Mouse (Mus musculus): ENCODE results near the gene Abhd14b.

Abhd14b gene

GRCm38 (mm10) chr9:106460401-106461025, 13.3 kb downstream of the Abhd14b start:
- peak; percentile 26 for DNase-seq (ENCODE audit: low spot score)

- DNase-seq (ENCODE audit: low spot score) = no peak
These were observed 13.8 kb downstream of the Abhd14b start for GRCm38 (mm10) chr9:106461026-106461415.

DNA sequence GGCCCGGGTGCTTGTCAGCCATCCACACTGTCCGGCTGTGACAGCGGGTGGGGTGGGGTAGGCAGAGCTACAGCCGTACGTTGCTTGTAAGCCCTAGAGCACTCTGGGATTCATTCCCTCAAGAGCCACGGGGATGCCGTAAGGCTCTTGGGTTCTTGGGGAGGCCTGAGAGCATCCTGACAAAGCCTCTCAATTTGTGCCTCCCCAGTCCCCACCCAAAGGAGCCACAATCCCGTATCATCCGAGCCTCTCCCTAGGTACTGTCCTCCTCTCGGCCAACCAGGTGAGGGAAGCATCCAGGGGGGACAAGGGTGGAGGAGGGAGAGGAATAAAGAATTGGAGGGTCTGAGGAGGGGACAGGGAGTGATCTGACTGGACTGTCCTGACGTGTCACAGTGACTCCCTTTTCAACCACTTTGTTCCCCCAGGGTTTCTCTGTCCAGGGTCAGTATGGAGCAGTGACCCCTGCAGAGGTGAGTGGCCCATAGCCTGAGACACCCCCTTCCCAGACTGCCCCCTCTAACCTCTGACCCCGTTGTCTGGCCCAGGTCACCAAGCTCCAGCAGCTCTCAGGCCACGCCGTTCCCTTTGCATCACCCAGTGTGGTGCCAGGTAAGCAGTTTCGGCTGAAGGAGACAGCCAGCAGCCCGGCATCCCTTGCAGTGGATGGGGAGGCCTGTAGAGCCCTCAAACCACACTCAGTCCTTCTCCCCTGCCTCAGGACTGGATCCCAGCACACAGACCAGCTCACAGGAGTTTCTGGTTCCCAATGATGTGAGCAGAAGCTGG, 14.6 kb downstream of the Abhd14b start:
- DNase-seq (ENCODE audit: low spot score) = no peak

- DNase-seq (ENCODE audit: low spot score) = no peak
These were observed 15.2 kb downstream of the Abhd14b start for GRCm38 (mm10) chr9:106462430-106462800.

DNA sequence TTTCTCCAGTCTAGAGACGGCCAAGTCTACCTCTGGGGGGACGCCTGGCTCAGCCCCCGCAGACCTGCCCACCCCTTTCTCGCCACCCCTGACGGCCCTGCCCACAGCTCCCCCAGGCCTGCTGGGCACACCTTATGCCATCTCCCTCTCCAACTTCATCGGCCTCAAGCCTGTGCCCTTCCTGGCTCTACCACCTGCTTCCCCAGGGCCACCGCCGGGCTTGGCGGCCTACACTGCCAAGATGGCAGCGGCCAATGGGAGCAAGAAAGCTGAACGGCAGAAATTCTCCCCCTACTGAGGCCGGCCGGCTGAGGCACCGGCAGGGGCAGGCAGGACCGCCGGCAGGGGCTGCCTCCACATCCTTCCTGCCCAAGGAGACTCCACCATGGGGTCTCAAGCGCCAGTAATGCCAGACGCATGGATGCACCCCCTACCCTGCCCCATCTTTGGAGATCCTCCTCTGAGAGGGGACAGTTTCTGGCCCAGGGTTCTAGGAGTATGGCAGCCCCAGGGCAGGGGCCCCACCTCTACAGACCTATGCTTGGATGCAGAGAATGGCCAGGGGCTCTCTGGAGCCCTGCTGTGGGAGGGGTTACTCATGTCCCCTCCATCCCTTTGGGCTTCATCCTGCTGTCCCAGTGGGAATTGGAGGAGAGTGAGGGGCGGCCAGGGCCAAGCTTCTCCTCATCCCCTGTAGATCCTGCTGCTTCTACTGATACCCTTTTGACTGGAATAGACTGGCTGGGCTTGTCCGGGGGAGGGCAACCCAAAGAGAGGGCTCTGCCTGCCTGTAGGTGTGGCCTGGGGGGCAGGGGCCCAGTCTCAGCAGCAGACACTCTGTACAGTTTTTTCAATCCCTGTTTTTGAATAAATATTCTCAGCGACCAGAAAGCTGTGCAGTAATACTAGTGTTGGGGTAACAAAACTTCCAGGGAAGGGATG, 16.1 kb downstream of the Abhd14b start:
- DNase-seq (ENCODE audit: low spot score) = no peak

GRCm38 (mm10) chr9:106464751-106465541, 17.7 kb downstream of the Abhd14b start:
- no peak for DNase-seq (ENCODE audit: low spot score)

DNA sequence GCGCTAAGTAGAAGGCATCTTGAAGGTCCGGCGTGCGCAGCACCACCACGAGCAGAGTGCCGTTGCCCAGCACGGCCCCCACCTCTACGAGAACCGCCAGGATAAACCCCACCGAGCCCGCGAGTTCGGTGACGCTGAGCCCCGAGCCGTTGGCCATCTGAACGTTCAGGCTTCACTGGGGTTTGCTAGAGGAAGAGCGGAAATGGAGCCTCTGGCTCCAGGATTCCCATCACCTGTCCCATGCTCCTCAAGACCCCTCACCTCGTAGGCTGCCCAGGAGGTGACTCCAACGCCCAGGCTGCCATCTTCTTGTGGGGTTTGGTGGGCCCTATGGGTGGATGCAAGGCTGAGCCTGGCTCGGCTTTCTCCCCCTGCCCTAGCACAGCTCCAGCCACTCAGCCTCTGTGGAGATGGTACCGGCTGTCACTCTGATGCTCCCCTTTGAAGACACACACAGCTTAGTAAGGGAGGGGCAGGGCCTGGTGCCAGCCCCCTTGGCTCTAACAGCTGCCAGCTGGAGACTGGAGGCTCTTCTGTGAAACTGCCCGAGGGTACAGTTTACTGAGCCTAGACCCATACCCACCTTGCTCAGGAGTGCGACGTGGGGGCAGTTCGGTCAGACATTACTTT, 18.4 kb downstream of the Abhd14b start, which contains the start of gene Gpr62:
Gene Gpr62 (minus strand): TSS at position 368 of the 630 bp plus-strand sequence.
- DNase-seq (ENCODE audit: low spot score) = no peak

- DNase-seq (ENCODE audit: low spot score) = no peak
These were observed 19.5 kb downstream of the Abhd14b start for GRCm38 (mm10) chr9:106466721-106467120.

- no peak for DNase-seq (ENCODE audit: low spot score)
These were observed 20.5 kb downstream of the Abhd14b start for GRCm38 (mm10) chr9:106467746-106468145.

DNA sequence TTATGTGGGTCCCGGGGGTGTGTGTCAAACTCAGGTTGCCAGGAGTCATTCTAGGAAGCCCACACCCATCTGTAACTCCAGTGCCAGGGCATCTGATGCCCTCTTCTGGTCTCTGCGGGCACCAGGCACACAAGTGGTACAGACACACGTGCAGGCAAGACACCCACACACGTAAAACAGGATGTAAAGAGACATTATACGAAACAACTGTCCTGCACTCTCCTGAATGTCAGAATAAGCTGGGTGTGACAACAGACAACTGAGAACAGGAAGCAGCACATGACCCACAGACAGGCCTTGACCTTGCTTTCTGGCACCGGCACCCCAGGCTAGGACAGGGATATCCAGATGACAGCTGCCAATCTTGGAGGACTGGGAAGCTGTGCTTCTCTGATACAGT, 22.1 kb downstream of the Abhd14b start:
- DNase-seq (ENCODE audit: low spot score) = no peak

- DNase-seq (ENCODE audit: low spot score) = no peak
These were observed 22.5 kb downstream of the Abhd14b start for GRCm38 (mm10) chr9:106469776-106470175.

GRCm38 (mm10) chr9:106470991-106471750, 23.9 kb downstream of the Abhd14b start:
- no peak for DNase-seq (ENCODE audit: low spot score)

- DNase-seq (ENCODE audit: low spot score) = peak; percentile 87
These were observed 24.6 kb downstream of the Abhd14b start for GRCm38 (mm10) chr9:106471892-106472291.

DNA sequence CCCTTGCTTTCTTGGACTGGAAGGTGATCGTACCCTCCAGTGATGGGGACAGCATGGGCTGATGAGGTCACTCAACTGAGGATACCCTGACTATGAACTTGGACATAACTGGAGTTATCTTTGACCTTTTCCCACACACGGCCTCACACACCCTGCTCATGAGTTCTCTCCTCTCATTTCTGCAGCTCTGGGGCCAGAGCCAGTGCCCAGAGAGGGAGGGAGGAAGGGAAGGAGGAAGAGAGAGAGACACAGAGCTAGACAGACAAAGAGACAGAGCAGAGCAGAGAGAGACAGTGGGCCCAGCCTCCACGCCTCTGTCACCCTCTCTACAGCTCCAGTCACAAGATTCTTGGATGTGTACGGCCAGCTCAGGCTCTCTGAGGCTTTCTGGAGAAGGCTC, 25.1 kb downstream of the Abhd14b start:
- DNase-seq (ENCODE audit: low spot score) = no peak

DNA sequence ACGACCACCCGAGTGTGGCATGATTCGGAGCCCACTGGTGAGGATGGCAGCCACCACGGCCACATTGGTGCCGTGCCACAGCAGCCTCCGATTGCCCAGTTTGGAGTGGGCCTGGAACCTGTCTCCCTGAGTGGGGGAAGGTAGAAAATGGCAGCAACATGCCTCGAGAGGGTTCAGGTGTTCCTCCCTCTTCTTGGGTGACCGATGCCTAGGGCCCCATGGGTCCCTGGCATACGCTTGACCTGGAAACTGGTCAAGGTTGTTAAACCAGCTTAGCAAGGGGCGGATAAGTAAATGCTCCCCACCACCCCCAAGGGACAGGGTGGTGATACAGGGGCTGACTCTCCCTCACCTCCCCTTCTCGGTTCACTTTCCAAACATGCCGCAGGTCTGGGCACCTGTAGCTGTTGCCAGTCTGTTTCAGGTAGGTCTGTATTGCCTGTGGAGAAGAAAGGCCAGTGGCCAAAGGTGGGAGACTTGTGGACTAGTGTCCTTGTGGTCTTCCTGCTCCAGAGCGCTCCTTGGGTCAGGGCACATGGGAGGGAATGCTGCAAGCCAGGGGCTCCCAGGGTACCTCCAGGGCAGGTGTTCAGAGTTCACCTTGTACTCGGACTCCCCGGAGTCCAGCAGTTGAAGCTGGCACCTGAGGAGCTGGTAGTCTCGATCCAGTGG, 26.0 kb downstream of the Abhd14b start:
- no peak for DNase-seq (ENCODE audit: low spot score)

DNA sequence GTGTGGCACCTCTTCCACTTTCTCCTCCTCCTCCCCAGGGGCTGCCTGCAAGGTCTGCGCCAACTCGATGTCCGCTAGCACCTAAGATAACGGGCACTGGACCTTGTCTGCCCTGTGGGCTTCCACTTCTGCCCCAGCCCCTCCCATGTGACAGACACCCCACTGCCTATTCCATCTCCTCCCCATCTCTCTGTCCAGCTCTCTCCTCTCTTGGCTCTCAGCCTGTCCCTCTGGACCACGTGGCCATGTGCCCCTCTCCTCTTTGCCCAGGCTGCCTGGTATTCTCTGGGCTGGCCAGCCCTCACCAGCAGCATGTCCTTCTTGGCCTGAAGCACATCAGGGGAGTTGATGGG, 26.5 kb downstream of the Abhd14b start:
- no peak for DNase-seq (ENCODE audit: low spot score)

DNA sequence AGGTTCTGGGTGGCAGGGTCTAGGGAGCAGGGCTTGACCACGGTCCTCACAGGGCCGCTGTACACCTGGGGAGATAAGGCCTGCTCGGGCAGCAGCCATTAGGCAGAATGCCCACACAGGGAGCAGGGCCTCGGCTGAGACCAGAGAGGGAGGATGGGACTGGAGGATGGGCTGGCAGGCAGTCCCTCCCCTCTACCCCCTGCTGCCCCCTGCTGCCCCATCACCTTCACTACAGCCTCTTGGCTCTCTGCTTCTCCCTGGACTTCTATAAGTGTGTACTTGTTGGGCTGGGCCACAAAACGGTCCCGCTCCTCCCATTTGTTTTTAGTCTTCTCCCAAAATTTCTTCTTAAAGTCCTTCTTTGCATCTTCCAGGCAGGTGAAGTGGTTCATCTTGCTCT, 27.2 kb downstream of the Abhd14b start:
- DNase-seq (ENCODE audit: low spot score) = peak; percentile 57

GRCm38 (mm10) chr9:106475046-106475445, 27.8 kb downstream of the Abhd14b start:
- DNase-seq (ENCODE audit: low spot score) = peak; percentile 35

- no peak for DNase-seq (ENCODE audit: low spot score)
These were observed 28.4 kb downstream of the Abhd14b start, which contains the start of gene Rrp9 for GRCm38 (mm10) chr9:106475663-106476001. Gene Rrp9, plus strand, starts transcription at chr9:106475963.

Measured in testis, postnatal 14 days (tissue).